Mouse (Mus musculus) kidney, embryonic 16.5 days (tissue): ENCODE data around the gene Hoxc4. TPM values are rescaled to one million over a fixed set of nuclear protein-coding genes. Genes with fewer than 3 reads are reported as not detected.

Experiments
- ATAC-seq: fragments of 200-750 bp; cut with Nextera tagmentation; 2 replicates; pipeline ENCODE4 v1.8.0; 2017; ENCODE audit warnings: moderate TSS enrichment; ENCODE audit not compliant: low FRiP score, low TSS enrichment
- H3K27ac ChIP-seq: fragments of 300-500 bp; sonication (generic); 2 replicates; pipeline ENCODE4 v1.5.1; 2014; ENCODE audit warnings: low read length
- H3K27me3 ChIP-seq: fragments of 300-500 bp; sonication (generic); 2 replicates; pipeline ENCODE4 v1.6.1; 2014; ENCODE audit warnings: low read length, control low read depth, mixed read lengths; ENCODE audit not compliant: insufficient read depth
- H3K36me3 ChIP-seq: fragments of 300-500 bp; sonication (generic); 2 replicates; pipeline ENCODE4 v1.6.1; 2014; ENCODE audit warnings: low read length, control low read depth, mixed read lengths; ENCODE audit not compliant: insufficient read depth
- H3K4me1 ChIP-seq: fragments of 300-500 bp; sonication (generic); 2 replicates; pipeline ENCODE4 v1.6.1; 2014; ENCODE audit warnings: low read length, control low read depth, mixed read lengths; ENCODE audit not compliant: insufficient read depth
- H3K4me2 ChIP-seq: fragments of 300-500 bp; sonication (generic); replicated peaks from 2 replicates; pipeline ENCODE4 v1.6.1; 2014; ENCODE audit warnings: low read depth, low read length
- H3K4me3 ChIP-seq: fragments of 300-500 bp; sonication (generic); 2 replicates; pipeline ENCODE4 v1.5.1; 2014; ENCODE audit warnings: mild to moderate bottlenecking, low read length
- H3K9ac ChIP-seq: fragments of 300-500 bp; sonication (generic); replicated peaks from 2 replicates; pipeline ENCODE4 v1.6.1; 2014; ENCODE audit warnings: low read length
- H3K9me3 ChIP-seq: fragments of 300-500 bp; sonication (generic); 2 replicates; pipeline ENCODE4 v1.6.1; 2016; ENCODE audit warnings: low read length, control low read depth
- WGBS: fragments of 180-500 bp; shearing (Covaris S2); extraction: QIAGEN DNeasy Blood & Tissue Kit; methylation state at CpG from one replicate; pipeline ENCODE4 v1.1.7; 2014; 5-methylcytosine and 5-hydroxymethylcytosine counted together
- polyA plus RNA-seq: library from polyadenylated mRNA; unstranded; fragments of >200 nt; fragmentation: Nextera tagmentation; extraction: Ambion mirVana; gene quantifications from 2 replicates; pipeline ENCODE4 v1.2.1, GENCODE M21; 2015

The Hoxc4 gene
- polyA plus RNA-seq, 1 experiment from 2014 or later = 6.9 TPM

- under 1% methylated on average over 19 of the region's 19 CpGs for WGBS
- Histone ChIP-seq H3K9ac (peak overlapping the region; percentile 90), H3K4me1 (peaks cover 61% of the 10 kb centered on the region)
Measured at GRCm38 (mm10) chr15:102998608-102999182, 20.0 kb upstream of the Hoxc4 start.

GRCm38 (mm10) chr15:102999183-102999831, 19.4 kb upstream of the Hoxc4 start:
- Histone ChIP-seq H3K4me2 (peak overlapping the region; percentile 71), H3K27me3 (peaks cover 46% of the 10 kb centered on the region), H3K9me3 (no peaks in the 10 kb centered on the region), H3K4me3 (peak overlapping the region; percentile 63), H3K27ac (peak overlapping the region; percentile 97), H3K9ac (peak overlapping the region; percentile 90), H3K4me1 (peaks cover 63% of the 10 kb centered on the region), H3K36me3 (no peaks in the 10 kb centered on the region)
- WGBS = 0% methylated on average over 33 of the region's 33 CpGs
- ATAC-seq = peak; percentile 88

More at GRCm38 (mm10) chr15:102998608-102999182, 20.0 kb upstream of the Hoxc4 start:
- H3K36me3 ChIP-seq = no peaks in the 10 kb centered on the region
- H3K27ac ChIP-seq = peak overlapping the region; percentile 97
- H3K4me2 ChIP-seq = peak overlapping the region; percentile 71
- ATAC-seq = peak; percentile 32
- H3K27me3 ChIP-seq = peaks cover 45% of the 10 kb centered on the region
- no peaks in the 10 kb centered on the region for H3K9me3 ChIP-seq
- peak overlapping the region; percentile 63 for H3K4me3 ChIP-seq

- Histone ChIP-seq H3K4me2 (peak overlapping the region; percentile 71), H3K27me3 (peaks cover 41% of the 10 kb centered on the region), H3K4me3 (peak overlapping the region; percentile 63), H3K4me1 (peaks cover 64% of the 10 kb centered on the region), H3K9ac (peak overlapping the region; percentile 90), H3K27ac (peak overlapping the region; percentile 97), H3K9me3 (no peaks in the 10 kb centered on the region), H3K36me3 (no peaks in the 10 kb centered on the region)
- WGBS = under 1% methylated on average over 11 of the region's 11 CpGs
- ATAC-seq = peak; percentile 22; the same call in 1 of the 2 replicates
Measured at GRCm38 (mm10) chr15:102999955-103000354, 18.8 kb upstream of the Hoxc4 start.

- WGBS = 4% methylated on average over 24 of the region's 24 CpGs
- Histone ChIP-seq H3K36me3 (no peaks in the 10 kb centered on the region), H3K27ac (peak overlapping the region; percentile 97)
Measured at GRCm38 (mm10) chr15:103000501-103000901, 18.2 kb upstream of the Hoxc4 start.

GRCm38 (mm10) chr15:103001370-103001769, 17.4 kb upstream of the Hoxc4 start:
- Histone ChIP-seq H3K4me2 (peak overlapping the region; percentile 71), H3K27me3 (peaks cover 42% of the 10 kb centered on the region), H3K9me3 (no peaks in the 10 kb centered on the region), H3K4me3 (peak overlapping the region; percentile 63), H3K9ac (peak overlapping the region; percentile 90), H3K27ac (peak overlapping the region; percentile 97), H3K36me3 (no peaks in the 10 kb centered on the region), H3K4me1 (peaks cover 63% of the 10 kb centered on the region)
- WGBS = 58% methylated on average over 2 of the region's 2 CpGs
- no peak for ATAC-seq

More at GRCm38 (mm10) chr15:103000501-103000901, 18.2 kb upstream of the Hoxc4 start:
- peak overlapping the region; percentile 71 for H3K4me2 ChIP-seq
- H3K9me3 ChIP-seq = no peaks in the 10 kb centered on the region
- no peak for ATAC-seq
- peak overlapping the region; percentile 90 for H3K9ac ChIP-seq
- peak overlapping the region; percentile 63 for H3K4me3 ChIP-seq
- peaks cover 63% of the 10 kb centered on the region for H3K4me1 ChIP-seq
- H3K27me3 ChIP-seq = peaks cover 36% of the 10 kb centered on the region

GRCm38 (mm10) chr15:103002156-103002555, 16.6 kb upstream of the Hoxc4 start:
- Histone ChIP-seq H3K4me2 (peak overlapping the region; percentile 71), H3K4me3 (peak overlapping the region; percentile 63), H3K4me1 (peaks cover 64% of the 10 kb centered on the region), H3K27me3 (peaks cover 40% of the 10 kb centered on the region), H3K27ac (peak overlapping the region; percentile 65), H3K9me3 (no peaks in the 10 kb centered on the region), H3K36me3 (no peaks in the 10 kb centered on the region), H3K9ac (peak overlapping the region; percentile 90)
- WGBS = 31% methylated on average over 4 of the region's 4 CpGs
- ATAC-seq = no peak

GRCm38 (mm10) chr15:103002821-103003448, 15.8 kb upstream of the Hoxc4 start:
- Histone ChIP-seq H3K9ac (peak overlapping the region; percentile 90), H3K4me3 (peak overlapping the region; percentile 63), H3K4me2 (peak overlapping the region; percentile 71), H3K4me1 (peaks cover 71% of the 10 kb centered on the region), H3K9me3 (no peaks in the 10 kb centered on the region), H3K36me3 (no peaks in the 10 kb centered on the region), H3K27me3 (peaks cover 42% of the 10 kb centered on the region), H3K27ac (peak overlapping the region; percentile 65)
- 20% methylated on average over 13 of the region's 13 CpGs for WGBS
- no peak for ATAC-seq

- peaks cover 89% of the 10 kb centered on the region for H3K4me1 ChIP-seq
- H3K27ac ChIP-seq = peak overlapping the region; percentile 95
- 2% methylated on average over 17 of the region's 17 CpGs for WGBS
- H3K4me3 ChIP-seq = peak overlapping the region; percentile 15
- H3K9me3 ChIP-seq = no peaks in the 10 kb centered on the region
- peak overlapping the region; percentile 50 for H3K4me2 ChIP-seq
- 0 out of 2 replicates have a peak, but pooled peaks have one; percentile 35 for ATAC-seq
- H3K27me3 ChIP-seq = peaks cover 44% of the 10 kb centered on the region
- peak overlapping the region; percentile 54 for H3K9ac ChIP-seq
- no peaks in the 10 kb centered on the region for H3K36me3 ChIP-seq
Measured at GRCm38 (mm10) chr15:103005308-103005707, 13.4 kb upstream of the Hoxc4 start.

GRCm38 (mm10) chr15:103005797-103006196, 12.9 kb upstream of the Hoxc4 start:
- H3K27me3 ChIP-seq = peaks cover 44% of the 10 kb centered on the region
- WGBS = 15% methylated on average over 5 of the region's 5 CpGs
- H3K27ac ChIP-seq = peak overlapping the region; percentile 95
- peak overlapping the region; percentile 54 for H3K9ac ChIP-seq
- H3K4me2 ChIP-seq = peak overlapping the region; percentile 50
- no peaks in the 10 kb centered on the region for H3K9me3 ChIP-seq
- ATAC-seq = no peak
- no peaks in the 10 kb centered on the region for H3K36me3 ChIP-seq
- H3K4me3 ChIP-seq = peak overlapping the region; percentile 15
- peaks cover 93% of the 10 kb centered on the region for H3K4me1 ChIP-seq
